Mouse (Mus musculus): ENCODE data around the gene Hcrtr1.

Gene Hcrtr1

GRCm38 (mm10) chr4:130139214-130139492 lies at the start of gene Hcrtr1:
Hcrtr1 (minus strand) TSS chr4:130139359.
- DNase-seq (ENCODE audit: low read depth), result no peak

DNA sequence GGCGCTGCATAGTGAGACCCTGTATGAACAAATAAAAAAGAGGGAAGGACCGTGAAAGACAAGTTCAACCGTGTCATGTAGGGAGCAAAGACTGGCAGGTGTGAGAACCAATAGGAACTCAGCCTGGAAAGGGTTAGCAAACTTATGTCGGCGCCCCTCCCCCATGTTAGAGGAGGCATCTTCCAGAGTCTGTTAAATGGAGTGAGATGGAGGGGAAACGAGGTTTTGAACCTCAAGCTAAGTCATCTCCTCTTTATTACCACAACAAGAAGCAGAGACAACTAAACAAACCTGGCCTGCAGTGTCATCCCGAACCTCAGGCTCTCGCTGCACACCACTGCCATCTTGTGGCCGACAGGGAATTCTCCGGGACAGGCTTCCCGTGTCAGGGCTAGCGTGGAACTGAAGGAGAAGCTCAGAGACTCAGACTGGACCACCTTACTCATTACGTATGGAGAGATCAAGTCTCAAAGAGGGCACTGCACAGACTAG lies 49.7 kb upstream of the Hcrtr1 start:
- peak; percentile 95 for DNase-seq (ENCODE audit: low read depth)

DNA sequence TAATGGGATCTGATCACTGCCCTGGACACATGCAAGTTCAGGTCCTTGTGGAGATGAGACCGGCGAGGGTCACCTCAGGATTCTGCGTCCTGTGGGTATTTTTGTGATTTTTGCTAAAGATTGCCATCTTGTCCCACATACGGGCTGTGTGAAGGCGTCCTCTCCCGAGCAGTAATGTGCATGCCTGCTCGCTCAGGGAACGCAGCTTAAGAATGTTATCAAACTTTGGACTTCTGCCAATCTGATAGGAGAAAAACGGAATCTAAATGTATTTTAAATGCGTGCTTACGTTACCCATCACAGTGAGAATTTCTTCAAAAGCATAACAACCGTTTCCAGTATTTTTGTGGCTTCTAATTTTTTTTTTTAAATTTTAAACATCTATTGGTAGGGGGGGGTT lies 47.7 kb upstream of the Hcrtr1 start:
- DNase-seq (ENCODE audit: low read depth), result no peak

DNA sequence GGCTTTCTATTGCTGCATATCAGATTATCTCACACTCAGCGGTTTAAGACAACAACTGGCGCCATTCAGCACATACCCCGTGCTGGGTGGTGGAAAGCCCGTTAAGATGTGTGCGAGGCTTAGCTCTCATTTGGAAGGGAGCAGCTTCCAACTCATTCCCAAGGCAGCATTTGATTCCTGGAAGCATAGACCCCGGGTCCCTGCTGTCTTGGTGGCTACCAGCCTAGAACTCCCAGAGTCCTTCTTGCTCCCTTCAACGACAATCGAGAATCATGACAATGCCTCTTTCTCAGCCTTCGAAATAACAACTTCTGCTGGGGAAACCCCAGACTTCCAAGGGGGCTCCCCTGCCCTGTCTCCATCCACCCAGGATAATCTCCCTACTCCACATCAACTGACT lies 47.3 kb upstream of the Hcrtr1 start:
- DNase-seq (ENCODE audit: low read depth), result no peak

DNA sequence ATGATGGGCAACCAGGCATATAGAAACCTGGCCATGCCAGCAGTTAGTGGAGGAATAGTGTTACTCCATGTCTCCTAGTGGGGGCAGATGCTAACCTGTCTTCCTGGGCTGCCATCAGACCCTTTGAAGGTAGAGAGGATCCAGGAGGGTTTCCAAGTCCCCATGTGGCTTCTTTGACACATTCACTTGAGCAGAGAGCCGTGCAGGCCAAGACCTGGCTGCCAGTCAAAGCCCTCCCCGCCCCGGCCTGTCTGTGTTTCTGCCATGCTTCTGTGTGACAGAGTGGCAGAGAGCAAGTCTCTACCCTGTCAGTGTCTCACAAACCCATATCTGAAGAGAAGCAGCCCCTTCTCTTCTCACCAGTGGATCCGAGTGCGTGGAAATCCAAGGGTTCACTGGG lies 44.7 kb upstream of the Hcrtr1 start:
- no peak for DNase-seq (ENCODE audit: low read depth)

DNA sequence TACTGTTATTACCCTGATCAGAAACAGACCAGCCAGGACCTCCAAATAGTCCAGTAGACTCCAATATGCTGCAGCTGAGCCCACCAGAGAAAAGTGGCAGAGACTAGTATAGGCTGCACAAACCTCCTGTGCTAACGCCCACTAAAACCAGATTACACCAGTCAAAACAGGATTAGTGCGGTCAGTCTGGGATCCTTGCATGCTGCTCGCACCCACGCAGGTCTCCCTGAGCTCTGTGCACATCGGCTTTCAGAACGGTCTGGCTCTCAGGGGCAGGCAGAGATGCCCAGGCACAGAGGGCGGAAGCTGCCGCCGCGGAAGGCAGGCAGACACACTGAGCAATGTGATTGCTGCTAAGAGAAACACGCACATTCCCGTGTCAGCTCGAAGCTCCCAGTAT lies 43.9 kb upstream of the Hcrtr1 start:
- peak; percentile 39 for DNase-seq (ENCODE audit: low read depth)

DNA sequence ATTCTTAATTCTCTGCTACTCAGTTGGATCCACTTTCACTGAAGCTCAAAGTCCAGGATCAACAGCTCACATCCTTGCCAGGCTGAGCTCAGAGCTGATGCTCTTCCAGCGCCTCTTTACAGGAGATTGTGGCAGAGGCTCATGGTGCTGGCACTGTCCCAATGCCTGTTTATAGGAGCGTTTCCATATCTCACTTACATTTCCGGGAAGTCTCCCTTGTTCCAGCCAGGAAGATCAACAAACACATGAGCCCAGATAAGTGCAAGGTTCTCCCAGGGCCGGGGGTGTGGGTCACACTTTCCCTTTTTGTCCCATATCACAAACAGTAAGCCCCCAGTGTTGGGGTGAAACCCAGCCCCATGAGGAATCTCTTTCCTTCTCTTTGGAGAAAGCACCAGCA lies 42.7 kb upstream of the Hcrtr1 start:
- peak; percentile 48 for DNase-seq (ENCODE audit: low read depth)

- DNase-seq (ENCODE audit: low read depth), result no peak
These were observed 41.9 kb upstream of the Hcrtr1 start for GRCm38 (mm10) chr4:130180909-130181602.

- no peak for DNase-seq (ENCODE audit: low read depth)
These were observed 40.7 kb upstream of the Hcrtr1 start for GRCm38 (mm10) chr4:130179876-130180275.

DNA sequence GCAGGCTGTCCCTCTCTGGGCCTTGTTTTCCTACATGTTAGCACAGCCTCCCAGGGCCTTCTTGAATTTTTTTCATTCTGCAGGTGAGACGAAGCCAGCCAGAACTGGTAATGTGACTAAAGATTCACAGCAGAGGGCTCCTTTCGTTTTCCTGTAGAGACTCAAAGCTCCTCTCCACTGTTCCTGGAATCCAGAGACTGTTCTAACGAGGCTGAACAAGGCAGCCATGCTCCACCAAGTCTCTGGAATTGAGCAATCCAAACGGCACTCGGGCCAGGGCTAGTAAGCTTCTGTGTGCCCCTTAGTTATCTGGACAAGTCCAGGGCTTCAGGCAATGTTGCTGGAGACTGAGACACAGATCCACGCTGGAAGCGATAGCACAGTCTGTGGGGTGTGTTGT lies 38.4 kb upstream of the Hcrtr1 start:
- peak; percentile 82 for DNase-seq (ENCODE audit: low read depth)

GRCm38 (mm10) chr4:130177087-130177486 lies 37.9 kb upstream of the Hcrtr1 start:
- DNase-seq (ENCODE audit: low read depth), result peak; percentile 92

DNA sequence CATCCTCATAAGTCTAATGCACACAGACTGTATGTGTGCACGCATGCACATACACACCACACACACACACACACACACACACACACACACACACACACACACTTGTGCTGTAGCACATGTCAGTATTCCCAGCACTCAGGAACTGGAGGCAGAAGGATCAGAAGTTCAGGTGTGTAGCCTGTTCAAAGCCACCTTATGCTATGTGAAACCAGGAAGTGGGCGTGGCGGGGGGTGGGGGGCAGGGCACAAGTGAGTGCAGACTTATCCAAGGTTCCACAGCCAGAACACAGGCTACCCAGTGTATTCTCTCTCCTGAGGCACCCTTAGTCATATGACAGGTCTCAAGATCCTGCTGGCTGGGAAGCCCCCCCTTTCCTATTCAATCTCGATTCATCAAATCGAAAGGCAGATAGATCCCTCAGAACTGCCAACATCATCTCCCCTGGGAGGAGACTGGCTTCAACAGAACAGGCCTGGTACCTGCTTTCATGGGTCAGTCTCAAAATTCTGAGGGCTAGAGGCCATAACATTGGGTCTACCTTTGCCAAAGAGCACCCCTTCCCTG lies 37.1 kb upstream of the Hcrtr1 start:
- DNase-seq (ENCODE audit: low read depth), result peak; percentile 69

GRCm38 (mm10) chr4:130175072-130175711 lies 36.0 kb upstream of the Hcrtr1 start, which contains the start of gene Tinagl1:
Tinagl1 (minus strand) TSS chr4:130175122.
- peak; percentile 64 for DNase-seq (ENCODE audit: low read depth)

DNA sequence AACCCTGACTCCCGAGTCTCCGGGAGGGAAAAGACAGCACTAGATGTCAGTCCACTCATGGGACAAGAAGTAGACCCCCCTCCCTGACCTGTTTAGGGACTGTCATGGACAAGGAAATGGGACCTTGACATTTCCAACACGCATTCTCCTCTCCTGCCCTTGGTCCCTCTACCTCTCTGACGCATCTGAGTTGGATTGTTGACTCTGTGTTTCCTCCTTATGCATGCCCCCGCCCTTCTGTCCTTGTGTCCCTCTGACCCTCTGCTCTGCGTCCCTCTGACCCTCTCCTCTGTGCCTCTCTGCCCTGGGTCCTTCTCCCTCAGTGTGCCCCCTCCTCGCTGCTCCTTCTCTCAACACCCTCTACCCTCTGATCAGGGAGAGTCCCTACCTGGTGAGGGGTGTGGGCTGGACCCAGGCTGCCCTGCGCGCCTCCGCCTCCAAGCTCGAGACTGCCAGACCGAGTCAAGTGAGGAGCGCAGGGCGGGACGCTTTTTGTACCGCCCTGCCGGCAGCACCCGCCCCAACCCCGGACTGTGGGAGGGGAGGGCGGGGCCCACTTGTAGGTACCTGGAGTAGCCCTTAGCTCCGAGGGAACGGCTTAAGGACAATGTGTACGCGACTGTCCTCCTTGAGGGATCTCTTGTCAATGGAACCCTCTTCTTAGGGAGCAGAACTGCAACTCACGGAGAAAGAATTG lies 35.3 kb upstream of the Hcrtr1 start:
- DNase-seq (ENCODE audit: low read depth), result peak; percentile 91

GRCm38 (mm10) chr4:130173911-130174311 lies 34.8 kb upstream of the Hcrtr1 start:
- no peak for DNase-seq (ENCODE audit: low read depth)

DNA sequence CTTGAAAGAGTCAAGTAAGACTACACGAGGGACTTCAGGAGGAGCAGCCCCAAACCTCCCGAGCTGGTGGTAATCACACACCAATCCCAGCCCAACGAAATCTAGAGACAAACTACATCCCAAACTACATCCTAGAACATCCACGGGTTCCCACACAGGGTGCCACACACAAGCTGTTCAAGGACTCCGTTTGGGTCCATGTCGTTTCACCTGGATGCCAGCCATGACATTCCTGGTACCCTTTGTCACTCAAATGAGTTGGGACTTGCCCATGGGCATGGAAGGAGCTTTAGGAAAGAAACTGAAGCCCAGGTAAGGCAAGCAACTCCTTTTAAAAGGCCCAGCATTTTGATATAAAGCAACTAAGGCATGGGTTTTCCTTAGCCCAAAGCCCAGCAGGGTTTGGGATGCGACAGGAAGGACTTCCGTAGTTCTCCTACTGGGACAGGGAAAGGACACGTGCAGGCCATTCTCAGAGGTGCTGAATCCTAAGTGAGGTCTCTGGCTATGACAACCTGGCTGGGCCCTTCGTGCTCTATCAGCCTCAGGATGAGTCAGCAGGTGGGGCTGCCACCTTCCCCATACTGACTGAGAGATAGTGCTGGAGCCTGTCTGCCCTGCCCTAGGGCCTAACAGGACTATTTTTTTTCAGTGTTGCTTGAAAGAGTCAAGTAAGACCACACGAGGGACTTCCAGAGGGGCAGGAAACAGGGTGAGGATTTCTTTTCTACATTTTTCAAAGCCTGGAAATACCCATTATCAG lies 34.1 kb upstream of the Hcrtr1 start:
- peak; percentile 39 for DNase-seq (ENCODE audit: low read depth)

DNA sequence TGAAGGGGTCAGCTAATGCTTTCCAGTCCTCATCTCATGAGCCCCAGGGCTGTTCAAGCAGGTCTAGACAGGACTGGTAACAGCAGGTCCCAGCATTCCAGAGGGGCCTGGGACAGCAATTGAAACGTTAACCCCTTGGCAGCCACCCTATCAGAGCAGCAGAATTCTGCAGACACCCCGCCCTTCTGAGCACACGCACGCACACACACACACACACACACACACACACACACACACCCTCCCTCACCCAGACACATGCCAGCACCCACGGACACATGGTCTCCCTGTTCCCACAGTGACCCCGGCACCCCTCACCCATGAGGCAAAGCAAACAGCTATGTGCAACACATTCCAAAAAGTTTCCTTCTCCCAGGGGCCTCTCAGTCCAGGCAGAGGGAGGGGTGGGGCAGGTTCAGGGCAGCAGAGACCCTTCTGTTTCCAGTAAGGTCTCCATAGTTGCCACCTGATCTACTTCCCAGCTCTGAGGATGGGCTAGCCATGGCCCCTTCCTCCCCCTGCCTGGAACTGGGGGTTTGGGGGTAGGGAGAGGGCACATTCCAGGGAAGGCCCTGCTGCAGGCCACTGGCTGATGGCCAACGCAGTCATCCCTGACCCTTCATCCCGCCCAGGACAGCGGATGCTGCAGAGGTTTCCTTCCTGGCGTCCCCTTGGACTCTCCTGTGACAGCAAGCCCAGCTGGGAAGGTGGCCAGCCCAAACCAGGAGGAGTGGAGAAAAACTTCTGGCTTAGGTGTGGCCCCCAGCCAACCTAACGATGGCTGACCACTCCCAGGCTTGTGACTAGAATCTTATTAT lies 33.0 kb upstream of the Hcrtr1 start:
- peak; percentile 82 for DNase-seq (ENCODE audit: low read depth)

DNA sequence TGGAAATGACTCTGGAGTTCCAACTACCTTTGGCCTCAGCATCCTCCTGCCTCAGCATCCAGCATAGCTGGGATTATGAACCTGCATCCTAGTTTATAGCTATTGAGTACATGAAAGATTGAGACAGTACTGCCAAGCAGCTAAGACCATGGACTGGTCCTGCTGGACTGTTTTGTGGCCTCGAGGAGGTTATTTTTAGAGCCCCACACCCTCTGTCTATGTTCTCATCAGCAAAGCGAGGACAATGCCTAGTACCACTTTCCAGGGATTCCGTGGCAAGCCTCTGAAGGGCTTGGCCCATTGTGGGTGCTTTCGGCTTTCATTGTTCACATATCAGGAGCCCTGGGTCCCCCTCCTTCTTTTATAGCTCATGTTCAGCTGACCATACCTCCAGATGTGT lies 31.2 kb upstream of the Hcrtr1 start:
- no peak for DNase-seq (ENCODE audit: low read depth)

- no peak for DNase-seq (ENCODE audit: low read depth)
These were observed 30.3 kb upstream of the Hcrtr1 start for GRCm38 (mm10) chr4:130169411-130169971.

GRCm38 (mm10) chr4:130168280-130169183 lies 29.4 kb upstream of the Hcrtr1 start:
- peak; percentile 77 for DNase-seq (ENCODE audit: low read depth)

All from NIH3T3 (cell line).